Mouse (Mus musculus): ENCODE measurements around the gene Gm11444.
A peak's percentile ranks its signal among the peaks of the same experiment; 100 is the strongest.

Gene Gm11444

GRCm38 (mm10) chr11:85850233-85850632 is at the start of gene Gm11444:
TSS of gene Gm11444 (minus strand) at chr11:85850333.
- no peak for DNase-seq

GRCm38 (mm10) chr11:85896335-85896985 is 46.3 kb upstream of the Gm11444 start:
- DNase-seq = no peak

GRCm38 (mm10) chr11:85894731-85895545 is 44.8 kb upstream of the Gm11444 start:
- peak; percentile 29 to 38 for DNase-seq

- DNase-seq = no peak
These were observed 44.0 kb upstream of the Gm11444 start for GRCm38 (mm10) chr11:85894136-85894530.

- DNase-seq = no peak
These were observed 43.4 kb upstream of the Gm11444 start for GRCm38 (mm10) chr11:85893400-85894135.

- DNase-seq = no peak
These were observed 42.6 kb upstream of the Gm11444 start for GRCm38 (mm10) chr11:85892771-85893170.

- no peak for DNase-seq
These were observed 41.5 kb upstream of the Gm11444 start for GRCm38 (mm10) chr11:85891692-85892040.

GRCm38 (mm10) chr11:85891010-85891691 is 41.0 kb upstream of the Gm11444 start:
- DNase-seq = no peak

- DNase-seq = peak; percentile 44 to 63
These were observed 40.4 kb upstream of the Gm11444 start for GRCm38 (mm10) chr11:85890563-85890845.

GRCm38 (mm10) chr11:85889730-85890562 is 39.8 kb upstream of the Gm11444 start:
- DNase-seq = peak in 1 of 2 experiments; percentile 23

GRCm38 (mm10) chr11:85889056-85889729 is 39.1 kb upstream of the Gm11444 start:
- no peak for DNase-seq

- DNase-seq = peak; percentile 22 to 40
These were observed 38.4 kb upstream of the Gm11444 start for GRCm38 (mm10) chr11:85888451-85888961.

GRCm38 (mm10) chr11:85887801-85888450 is 37.8 kb upstream of the Gm11444 start:
- peak; percentile 26 to 33 for DNase-seq

- DNase-seq = peak in 1 of 2 experiments; percentile 22
These were observed 37.1 kb upstream of the Gm11444 start for GRCm38 (mm10) chr11:85887273-85887672.

- DNase-seq = peak in 1 of 2 experiments; percentile 16
These were observed 36.3 kb upstream of the Gm11444 start for GRCm38 (mm10) chr11:85886429-85886785.

- peak in 1 of 2 experiments; percentile 19 for DNase-seq
These were observed 35.7 kb upstream of the Gm11444 start, which contains the start of gene Tbx4 for GRCm38 (mm10) chr11:85885665-85886428. TSS of gene Tbx4 (plus strand) at chr11:85886422.

- no peak for DNase-seq
These were observed 34.4 kb upstream of the Gm11444 start for GRCm38 (mm10) chr11:85884498-85884897.

- DNase-seq = no peak
These were observed 26.1 kb upstream of the Gm11444 start for GRCm38 (mm10) chr11:85876059-85876788.

- DNase-seq = peak; percentile 17 to 28
These were observed 14.2 kb upstream of the Gm11444 start for GRCm38 (mm10) chr11:85864363-85864762.
